Mouse (Mus musculus) liver, adult 2 months (tissue): ENCODE data around the gene Scamp4. TPM values are rescaled to one million over a fixed set of nuclear protein-coding genes. Genes with fewer than 3 reads are reported as not detected.

Experiments used
- DNase-seq: peaks from one replicate; pipeline ENCODE4 v3.0.0-alpha.2; 2011; ENCODE audit warnings: low read depth, low spot score; ENCODE audit errors: extremely low read depth
- H3K27ac ChIP-seq: fragments of 200-500 bp; replicated peaks from 2 replicates; pipeline ENCODE4 v1.5.1; 2012; ENCODE audit warnings: low read depth, mild to moderate bottlenecking, control low read depth, inconsistent platforms, low read length; ENCODE audit not compliant: insufficient read depth
- H3K27me3 ChIP-seq: fragments of 200-500 bp; 2 replicates; pipeline ENCODE4 v1.6.1; 2012; ENCODE audit warnings: mild to moderate bottlenecking, moderate library complexity, low read length, inconsistent platforms; ENCODE audit not compliant: control insufficient read depth, insufficient read depth
- H3K36me3 ChIP-seq: fragments of 200-500 bp; 2 replicates; pipeline ENCODE4 v1.6.1; 2012; ENCODE audit warnings: low read length, inconsistent platforms; ENCODE audit not compliant: control insufficient read depth, insufficient read depth
- H3K4me1 ChIP-seq: fragments of 200-500 bp; 2 replicates; pipeline ENCODE4 v1.6.1; 2011; ENCODE audit warnings: low read length; ENCODE audit not compliant: control insufficient read depth, insufficient read depth
- H3K4me3 ChIP-seq: fragments of 200-500 bp; 2 replicates; pipeline ENCODE4 v1.5.1; 2011; ENCODE audit warnings: low read depth, mild to moderate bottlenecking, control low read depth, low read length, moderate library complexity; ENCODE audit not compliant: insufficient read depth
- H3K79me2 ChIP-seq: fragments of 200-500 bp; 2 replicates; pipeline ENCODE4 v1.6.1; 2012; ENCODE audit warnings: inconsistent platforms, mild to moderate bottlenecking, low read length, moderate library complexity; ENCODE audit not compliant: control insufficient read depth, insufficient read depth
- H3K9ac ChIP-seq: fragments of 200-500 bp; 2 replicates; pipeline ENCODE4 v1.6.1; 2012; ENCODE audit warnings: low read depth, mild to moderate bottlenecking, control low read depth, inconsistent platforms, low read length
- CTCF ChIP-seq: fragments of 200-500 bp; IDR thresholded peaks from 2 replicates; pipeline ENCODE4 v1.5.1; 2011; ENCODE audit warnings: low read depth, low read length, control low read depth
- POLR2A ChIP-seq: fragments of 200-500 bp; IDR thresholded peaks from 2 replicates; pipeline ENCODE4 v1.6.1; 2011; ENCODE audit warnings: low read length, control low read depth; ENCODE audit not compliant: insufficient read depth; ENCODE audit errors: extremely low read depth
- WGBS: fragments of 180-500 bp; shearing (Covaris S2); methylation state at CpG from one replicate; pipeline ENCODE4 v1.1.7; 2018; 5-methylcytosine and 5-hydroxymethylcytosine counted together
- polyA plus RNA-seq: library from polyadenylated mRNA; depleted of rRNA; stranded (reverse); fragments of >200 nt; gene quantifications from 2 replicates; pipeline ENCODE4 v1.2.3, GENCODE M21; 2012
- total RNA-seq: library from RNA; depleted of rRNA; stranded (reverse); fragments of >200 nt; gene quantifications from 2 replicates; pipeline ENCODE4 v1.2.3, GENCODE M21; 2014

Scamp4 gene
- total and polyA plus RNA-seq, 2 experiments, result 7.6 to 63.2 TPM

- no peak for DNase-seq
- TF ChIP-seq CTCF, result no peak
- TF ChIP-seq POLR2A, result no peak
- Histone ChIP-seq H3K9ac (no peak overlapping the region), H3K79me2 (peaks cover 16% of the 10 kb centered on the region), H3K4me1 (peaks cover 3% of the 10 kb centered on the region), H3K4me3 (no peak overlapping the region), H3K36me3 (no peaks in the 10 kb centered on the region), H3K27ac (no peak overlapping the region), H3K27me3 (no peaks in the 10 kb centered on the region)
- WGBS, result 65% methylated on average over 30 of the region's 30 CpGs
These were observed 31.5 kb upstream of the Scamp4 start for GRCm38 (mm10) chr10:80570871-80571836.

DNA sequence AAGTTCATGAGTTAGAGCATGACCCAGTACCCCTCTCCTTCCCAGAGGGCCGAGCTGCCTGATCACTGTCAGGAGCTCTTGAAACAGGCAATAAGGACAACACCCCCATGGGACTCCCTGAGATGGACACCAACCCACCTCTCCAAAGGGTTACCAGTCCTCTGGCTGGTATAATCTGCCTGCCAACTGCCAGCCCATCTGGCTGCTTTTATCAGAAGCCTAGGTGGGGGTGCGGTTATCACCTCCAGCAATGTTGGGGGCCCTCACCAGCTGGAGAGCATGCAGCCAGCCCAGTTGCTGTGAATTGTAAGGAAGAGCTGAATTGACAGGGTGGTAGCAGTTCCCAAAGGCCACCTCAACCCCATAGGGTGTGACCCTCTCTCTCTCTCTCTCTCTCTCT is 30.2 kb upstream of the Scamp4 start:
- no peak overlapping the region for H3K27ac ChIP-seq
- peaks cover 3% of the 10 kb centered on the region for H3K4me1 ChIP-seq
- peaks cover 22% of the 10 kb centered on the region for H3K79me2 ChIP-seq
- no peaks in the 10 kb centered on the region for H3K27me3 ChIP-seq
- H3K9ac ChIP-seq, result no peak overlapping the region
- WGBS, result 98% methylated on average over 2 of the region's 2 CpGs
- no peaks in the 10 kb centered on the region for H3K36me3 ChIP-seq
- no peak for DNase-seq
- no peak overlapping the region for H3K4me3 ChIP-seq
- TF ChIP-seq CTCF, result no peak
- no peak for TF ChIP-seq POLR2A

DNA sequence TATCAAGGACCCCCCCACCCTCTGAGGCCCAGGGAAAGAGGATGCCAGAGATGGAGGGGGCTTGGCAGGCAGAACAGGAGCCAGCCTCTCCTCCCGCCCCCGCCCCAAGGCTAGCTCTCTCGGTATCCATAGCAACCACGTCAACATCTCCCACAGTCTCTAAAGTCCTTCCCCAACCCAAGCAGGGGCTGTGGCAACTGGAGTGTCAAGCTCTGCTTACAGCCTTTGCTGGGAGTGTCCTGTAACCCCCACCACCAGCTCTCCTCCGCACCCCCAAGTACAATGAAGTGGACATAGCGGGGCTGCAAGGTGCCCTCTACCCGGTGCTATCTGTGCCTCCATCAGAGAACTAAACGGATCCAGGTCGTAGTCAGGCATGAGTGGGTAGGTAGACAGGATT is 28.7 kb upstream of the Scamp4 start:
- Histone ChIP-seq H3K27ac (no peak overlapping the region), H3K79me2 (peaks cover 22% of the 10 kb centered on the region), H3K27me3 (no peaks in the 10 kb centered on the region), H3K36me3 (no peaks in the 10 kb centered on the region), H3K4me3 (no peak overlapping the region), H3K9ac (no peak overlapping the region), H3K4me1 (peaks cover 7% of the 10 kb centered on the region)
- DNase-seq, result no peak
- WGBS, result 88% methylated on average over 9 of the region's 9 CpGs
- TF ChIP-seq CTCF (no peak), POLR2A (no peak)

- Histone ChIP-seq H3K36me3 (no peaks in the 10 kb centered on the region), H3K4me3 (no peak overlapping the region), H3K9ac (no peak overlapping the region), H3K27me3 (no peaks in the 10 kb centered on the region), H3K4me1 (peaks cover 9% of the 10 kb centered on the region), H3K27ac (no peak overlapping the region), H3K79me2 (peaks cover 22% of the 10 kb centered on the region)
- no peak for DNase-seq
- TF ChIP-seq POLR2A (no peak), CTCF (no peak)
- WGBS, result 79% methylated on average over 3 of the region's 3 CpGs
These were observed 27.8 kb upstream of the Scamp4 start for GRCm38 (mm10) chr10:80574896-80575295.

- Histone ChIP-seq H3K36me3 (no peaks in the 10 kb centered on the region), H3K27ac (no peak overlapping the region), H3K27me3 (no peaks in the 10 kb centered on the region), H3K79me2 (peaks cover 22% of the 10 kb centered on the region), H3K4me1 (peaks cover 9% of the 10 kb centered on the region), H3K4me3 (peak overlapping the region; percentile 93), H3K9ac (peak overlapping the region; percentile 66)
- 11% methylated on average over 17 of the region's 17 CpGs for WGBS
- DNase-seq, result no peak
- TF ChIP-seq POLR2A (no peak), CTCF (no peak)
These were observed 26.7 kb upstream of the Scamp4 start for GRCm38 (mm10) chr10:80575925-80576324.
